Comparison of ENCODE assay signal across 8 mouse cellular contexts in genomic region chr7:67644833-67645680, GRCm38 (mm10). TPM values are rescaled to one million over a fixed set of nuclear protein-coding genes. Genes with fewer than 3 reads are reported as not detected.
DNase-seq lines count a peak whose midpoint lies in the region; ATAC-seq and TF ChIP-seq lines count a peak whose summit lies in the region.

Gene Lrrc28, minus strand, starts transcription at chr7:67645268.

- ATAC-seq in common myeloid progenitor, adult 5-6 weeks (replicated peaks; ENCODE audit: low read depth, poor library complexity, severe bottlenecking) = peak; percentile 97
- peak; percentile 100 for ATAC-seq in hindbrain, postnatal 0 days
- ATAC-seq in megakaryocyte, adult 5-6 weeks (ENCODE audit: poor library complexity, severe bottlenecking) = peak; percentile 94

- peaks cover 5% of the 10 kb centered on the region; the same call in 1 of the 2 replicates for H3K36me3 ChIP-seq in hindbrain, postnatal 0 days (ENCODE audit: insufficient read depth, low read length)

- DNase-seq in ZHBTc4 (ENCODE audit: low read depth, low spot score) = peak; percentile 99
- DNase-seq in gastrocnemius, adult 2 months = peak; percentile 100
- peak; percentile 99 for DNase-seq in hindbrain, postnatal 0 days (ENCODE audit: low spot score)
- peak; percentile 98 to 99 for DNase-seq in left cerebral cortex, adult 2 months (ENCODE audit: extremely low spot score in 1 of 2, low spot score in 2 of 2)
- DNase-seq in right cerebral cortex, adult 2 months (ENCODE audit: low spot score in 2 of 2) = peak; percentile 99
- peak; percentile 100 for DNase-seq in urinary bladder, postnatal 14 days (ENCODE audit: low spot score)

- no peak for TF ChIP-seq CTCF in gastrocnemius, adult 2 months (IDR thresholded peaks at IDR 0.05)
- no peak for TF ChIP-seq CTCF in hindbrain, postnatal 0 days (IDR thresholded peaks at IDR 0.05; ENCODE audit: low read depth)
- no peak for TF ChIP-seq CTCF in left cerebral cortex, adult 2 months (IDR thresholded peaks at IDR 0.05)

- under 1% methylated on average over 55 of the region's 55 CpGs for WGBS in hindbrain, postnatal 0 days

- H3K4me2 ChIP-seq in hindbrain, postnatal 0 days (ENCODE audit: low read depth, low read length) = peak within 1 kb of the TSS; percentile 65

- peak within 1 kb of the TSS; percentile 71 for H3K9ac ChIP-seq in hindbrain, postnatal 0 days (replicated peaks; ENCODE audit: low read length)

- H3K4me1 ChIP-seq in hindbrain, postnatal 0 days (ENCODE audit: insufficient read depth, low read length) = peaks cover 6% of the 10 kb centered on the region; the same call in 1 of the 2 replicates

- peak within 1 kb of the TSS; percentile 97 for H3K27ac ChIP-seq in gastrocnemius, adult 2 months
- H3K27ac ChIP-seq in hindbrain, postnatal 0 days = peak within 1 kb of the TSS; percentile 91
- H3K27ac ChIP-seq in left cerebral cortex, adult 2 months = peak within 1 kb of the TSS; percentile 93

- no peaks in the 10 kb centered on the region for H3K27me3 ChIP-seq in hindbrain, postnatal 0 days (ENCODE audit: insufficient read depth, low read length)

- intact Hi-C loops in gastrocnemius, adult 2 months (cut with DNase I) = loop anchor here (10.0 kb wide), 1 partner anchor 950 kb away; no protein-coding TSS in a partner anchor
- intact Hi-C loops in left cerebral cortex, adult 2 months (cut with DNase I) = no loop called here

- H3K9me3 ChIP-seq in hindbrain, postnatal 0 days (ENCODE audit: low read length) = no peaks in the 10 kb centered on the region

- peak within 1 kb of the TSS; percentile 95 for H3K4me3 ChIP-seq in gastrocnemius, adult 2 months
- H3K4me3 ChIP-seq in hindbrain, postnatal 0 days (ENCODE audit: low read length) = peak within 1 kb of the TSS; percentile 75
- H3K4me3 ChIP-seq in left cerebral cortex, adult 2 months = peak within 1 kb of the TSS; percentile 83

RNA-seq across cellular contexts. Expression of gene Lrrc28, which starts in this region (rescaled TPM):
- 21.5 and 24.9 TPM in 2 replicates for total RNA-seq in common myeloid progenitor, adult 5-6 weeks (2017)
- total RNA-seq in gastrocnemius, adult 2 months (2021) = 10 to 100 TPM; 21.3 to 23.6 TPM
- 43.2 and 48.5 TPM in 2 replicates for total RNA-seq in hindbrain, postnatal 0 days (2014; rRNA removed)
- polyA plus RNA-seq in hindbrain, postnatal 0 days (2015; fragmentation: Nextera tagmentation; extraction: Ambion mirVana) = 22.4 and 22.6 TPM in 2 replicates
- total RNA-seq in left cerebral cortex, adult 2 months (2021) = 10 to 100 TPM; 36.9 to 38.1 TPM
- 6.8 and 10.2 TPM in 2 replicates for total RNA-seq in megakaryocyte, adult 5-6 weeks (2015)
- 9.0 and 13.0 TPM in 2 replicates for total RNA-seq in megakaryocyte, adult 5-6 weeks (2017)

Comparison
In these comparisons a context has a peak if more than half of its experiments do, and no peak if none do; other contexts are left out.
1. Peak in every context shown above with its lines: DNase-seq, ATAC-seq, H3K4me3 ChIP-seq and H3K27ac ChIP-seq.